Mouse (Mus musculus) heart, embryonic 12.5 days (tissue): Measurements from ENCODE around the gene Slc5a2. TPM values are rescaled to one million over a fixed set of nuclear protein-coding genes. Genes with fewer than 3 reads are reported as not detected.

ENCODE experiments used
- ATAC-seq: fragments of 200-750 bp; cut with Nextera tagmentation; 2 replicates; pipeline ENCODE4 v1.8.0; 2017; ENCODE audit warnings: moderate TSS enrichment, moderate library complexity; ENCODE audit not compliant: insufficient number of reproducible peaks, low FRiP score
- H3K27ac ChIP-seq: fragments of 300-500 bp; sonication (generic); 2 replicates; pipeline ENCODE4 v1.5.1; 2016; ENCODE audit warnings: mild to moderate bottlenecking, moderate library complexity; ENCODE audit not compliant: poor library complexity, severe bottlenecking
- H3K27me3 ChIP-seq: fragments of 300-500 bp; sonication (generic); replicated peaks from 2 replicates; pipeline ENCODE4 v1.6.1; 2016; ENCODE audit warnings: mild to moderate bottlenecking, moderate library complexity
- H3K36me3 ChIP-seq: fragments of 300-500 bp; sonication (generic); 2 replicates; pipeline ENCODE4 v1.6.1; 2016; ENCODE audit warnings: mild to moderate bottlenecking, moderate library complexity
- H3K4me1 ChIP-seq: fragments of 300-500 bp; sonication (generic); replicated peaks from 2 replicates; pipeline ENCODE4 v1.6.1; 2016; ENCODE audit warnings: mild to moderate bottlenecking
- H3K4me2 ChIP-seq: fragments of 300-500 bp; sonication (generic); 2 replicates; pipeline ENCODE4 v1.6.1; 2016; ENCODE audit warnings: mild to moderate bottlenecking, moderate library complexity
- H3K4me3 ChIP-seq: fragments of 300-500 bp; sonication (generic); 2 replicates; pipeline ENCODE4 v1.5.1; 2016; ENCODE audit warnings: mild to moderate bottlenecking
- H3K9ac ChIP-seq: fragments of 300-500 bp; sonication (generic); 2 replicates; pipeline ENCODE4 v1.6.1; 2016; ENCODE audit warnings: mild to moderate bottlenecking, moderate library complexity
- H3K9me3 ChIP-seq: fragments of 300-500 bp; sonication (generic); replicated peaks from 2 replicates; pipeline ENCODE4 v1.6.1; 2016; ENCODE audit warnings: mild to moderate bottlenecking, moderate library complexity
- WGBS: fragments of 180-500 bp; shearing (Covaris S2); methylation state at CpG from one replicate; pipeline ENCODE4 v1.1.7; 2016; 5-methylcytosine and 5-hydroxymethylcytosine counted together
- polyA plus RNA-seq: library from polyadenylated mRNA; unstranded; fragments of >200 nt; fragmentation: Nextera tagmentation; extraction: Ambion mirVana; gene quantifications from 2 replicates; pipeline ENCODE4 v1.2.1, GENCODE M21; 2016

Slc5a2 gene
- polyA plus RNA-seq, 1 experiment from 2014 or later = 0.11 TPM

DNA sequence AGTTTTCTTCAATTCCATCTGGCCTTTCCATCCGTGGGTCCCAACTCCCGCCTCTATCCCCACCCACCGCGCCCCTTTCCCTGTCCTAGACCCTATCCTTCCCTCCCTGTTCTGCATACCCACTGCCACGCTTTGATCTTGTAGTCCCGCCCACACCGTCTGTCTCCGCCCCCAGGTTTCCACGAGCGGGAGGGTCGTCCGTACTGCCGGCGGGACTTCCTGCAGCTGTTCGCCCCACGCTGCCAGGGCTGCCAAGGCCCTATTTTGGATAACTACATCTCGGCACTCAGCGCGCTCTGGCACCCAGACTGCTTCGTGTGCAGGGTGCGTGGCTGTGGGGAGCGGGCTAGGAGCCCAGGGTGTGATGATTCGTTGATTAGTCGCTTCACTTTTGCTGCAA, 12.8 kb upstream of the Slc5a2 start:
- WGBS = 33% methylated on average over 24 of the region's 24 CpGs
- Histone ChIP-seq H3K9ac (no peak overlapping the region), H3K4me3 (no peak overlapping the region), H3K27ac (no peak overlapping the region), H3K4me1 (peaks cover 59% of the 10 kb centered on the region), H3K4me2 (no peak overlapping the region), H3K27me3 (no peaks in the 10 kb centered on the region), H3K9me3 (no peaks in the 10 kb centered on the region), H3K36me3 (peaks cover 61% of the 10 kb centered on the region)
- ATAC-seq = no peak

DNA sequence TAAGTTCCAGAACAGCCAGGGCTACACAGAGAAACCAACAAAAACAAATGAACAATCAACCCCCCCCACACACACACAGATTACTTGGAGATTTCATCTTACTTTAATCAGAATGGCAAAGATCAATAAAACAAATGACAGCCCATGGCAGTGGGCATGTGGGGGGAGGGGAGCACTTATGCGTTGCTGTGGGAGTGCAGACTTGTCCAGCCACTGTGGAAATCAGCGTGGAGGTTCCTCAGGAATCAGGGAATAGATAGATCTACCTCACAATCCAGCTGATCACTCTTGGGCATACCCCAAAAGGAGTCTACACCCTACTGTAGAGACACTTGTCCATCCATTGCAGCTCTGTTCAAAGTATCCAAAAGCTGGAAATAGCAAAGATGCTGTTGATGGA, 10.5 kb upstream of the Slc5a2 start:
- peaks cover 43% of the 10 kb centered on the region for H3K36me3 ChIP-seq
- no peak overlapping the region for H3K27ac ChIP-seq
- WGBS = 52% methylated on average over 2 of the region's 2 CpGs
- no peak overlapping the region for H3K4me2 ChIP-seq
- ATAC-seq = no peak
- no peak overlapping the region for H3K4me3 ChIP-seq
- H3K27me3 ChIP-seq = no peaks in the 10 kb centered on the region
- no peaks in the 10 kb centered on the region for H3K9me3 ChIP-seq
- H3K4me1 ChIP-seq = peaks cover 45% of the 10 kb centered on the region
- no peak overlapping the region for H3K9ac ChIP-seq

DNA sequence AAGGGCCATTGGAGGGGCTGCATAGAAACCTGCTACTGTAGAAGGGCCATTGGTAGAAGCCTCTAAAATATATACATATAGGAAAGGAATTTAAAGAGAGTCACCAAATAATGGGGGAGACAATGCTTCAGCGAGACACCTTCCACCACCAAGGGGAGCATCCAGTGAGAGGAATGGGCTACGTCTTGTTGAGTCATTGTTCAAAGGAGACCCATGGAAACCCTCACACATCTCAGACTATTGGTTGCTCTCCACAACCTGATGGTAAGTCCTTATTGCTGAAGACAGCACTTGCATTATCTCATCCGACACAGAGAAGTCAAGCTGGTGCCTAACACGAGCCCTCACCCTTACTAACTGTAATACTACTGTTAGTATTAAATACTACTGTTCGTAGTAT, 9.7 kb upstream of the Slc5a2 start:
- peaks cover 35% of the 10 kb centered on the region for H3K36me3 ChIP-seq
- H3K27ac ChIP-seq = no peak overlapping the region
- H3K4me2 ChIP-seq = no peak overlapping the region
- no peak overlapping the region for H3K9ac ChIP-seq
- peaks cover 38% of the 10 kb centered on the region for H3K4me1 ChIP-seq
- H3K4me3 ChIP-seq = no peak overlapping the region
- no peak for ATAC-seq
- H3K9me3 ChIP-seq = no peaks in the 10 kb centered on the region
- no peaks in the 10 kb centered on the region for H3K27me3 ChIP-seq
- WGBS = 83% methylated on average over 5 of the region's 5 CpGs

DNA sequence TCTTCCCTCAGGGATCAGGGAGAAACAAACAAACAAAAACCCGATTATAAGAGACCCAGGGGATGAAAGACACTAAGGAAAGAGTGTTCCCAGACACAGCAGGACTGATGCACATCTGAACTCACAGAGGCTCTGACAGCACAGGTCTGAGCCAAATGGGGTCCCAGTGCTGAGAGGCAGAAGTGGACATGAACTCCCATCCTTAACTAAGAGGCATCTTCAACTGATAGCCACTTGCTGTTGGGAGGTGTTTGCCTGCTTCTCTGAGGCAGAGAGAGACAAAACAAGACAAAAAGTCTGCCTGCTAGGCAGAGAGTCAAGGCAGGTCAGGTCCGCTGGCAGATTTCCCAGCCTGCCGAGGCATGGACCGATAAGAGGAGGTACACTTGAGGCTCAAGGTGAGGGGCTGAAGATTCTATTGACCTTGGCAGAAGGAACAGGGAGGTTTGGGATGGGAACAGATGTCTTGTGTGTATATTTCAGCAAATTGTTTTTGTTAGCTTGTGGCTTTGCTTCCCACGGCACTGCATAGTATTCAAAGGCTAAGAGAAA, 8.6 kb upstream of the Slc5a2 start:
- Histone ChIP-seq H3K4me3 (no peak overlapping the region), H3K4me2 (peak overlapping the region; percentile 28; the same call in 1 of the 2 replicates), H3K27ac (peak overlapping the region; percentile 17; the same call in 1 of the 2 replicates), H3K36me3 (peaks cover 25% of the 10 kb centered on the region), H3K9ac (no peak overlapping the region), H3K27me3 (no peaks in the 10 kb centered on the region), H3K9me3 (no peaks in the 10 kb centered on the region), H3K4me1 (peaks cover 34% of the 10 kb centered on the region)
- no peak; the same call in 1 of the 2 replicates for ATAC-seq
- WGBS = 28% methylated on average over 5 of the region's 5 CpGs

DNA sequence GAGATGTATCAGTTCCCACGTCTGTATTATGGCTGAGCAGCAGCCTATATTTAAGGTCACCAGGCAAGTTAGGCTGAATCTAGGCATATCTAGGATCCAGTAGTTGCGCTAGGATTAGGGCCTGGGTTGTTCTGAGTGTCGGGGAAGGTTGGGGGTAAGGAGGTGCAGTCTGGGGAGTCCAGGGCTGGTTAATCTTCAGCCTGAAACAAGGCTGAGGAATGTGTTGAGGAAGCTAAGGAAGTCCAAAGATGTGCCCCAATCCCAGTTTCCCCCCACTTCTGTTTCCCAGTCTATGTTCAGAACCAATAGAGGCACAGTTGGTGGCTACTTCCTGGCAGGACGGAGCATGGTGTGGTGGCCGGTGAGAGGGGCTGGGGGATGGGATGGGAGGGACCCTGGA, 599 bp downstream of the Slc5a2 start:
- H3K4me1 ChIP-seq = peaks cover 9% of the 10 kb centered on the region
- H3K4me2 ChIP-seq = no peak overlapping the region
- no peak for ATAC-seq
- H3K36me3 ChIP-seq = peaks cover 3% of the 10 kb centered on the region; the same call in 1 of the 2 replicates
- H3K27ac ChIP-seq = no peak overlapping the region
- H3K27me3 ChIP-seq = 0 out of 2 replicates have a peak, but pooled peaks cover 3% of the 10 kb centered on the region
- no peak overlapping the region for H3K4me3 ChIP-seq
- 71% methylated on average over 5 of the region's 5 CpGs for WGBS
- H3K9me3 ChIP-seq = no peaks in the 10 kb centered on the region
- no peak overlapping the region for H3K9ac ChIP-seq

DNA sequence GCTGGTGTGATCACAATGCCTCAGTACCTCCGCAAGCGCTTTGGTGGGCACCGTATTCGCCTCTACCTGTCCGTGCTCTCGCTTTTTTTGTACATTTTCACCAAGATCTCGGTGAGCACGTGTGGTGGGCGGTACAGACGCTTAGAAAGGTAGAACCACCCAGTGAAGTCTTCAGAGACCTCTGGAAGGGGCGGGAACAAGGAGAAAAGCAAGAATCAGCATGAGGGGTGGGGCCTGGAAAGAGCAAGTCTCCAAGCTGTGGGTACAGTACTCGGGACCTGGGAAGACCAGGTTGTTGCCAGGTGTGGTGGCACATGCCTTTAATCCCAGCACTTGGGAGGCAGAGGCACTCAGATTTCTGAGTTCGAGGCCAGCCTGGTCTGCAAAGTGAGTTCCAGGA, 1.9 kb downstream of the Slc5a2 start:
- peaks cover 9% of the 10 kb centered on the region for H3K4me1 ChIP-seq
- H3K9me3 ChIP-seq = no peaks in the 10 kb centered on the region
- 0 out of 2 replicates have a peak, but pooled peaks cover 3% of the 10 kb centered on the region for H3K27me3 ChIP-seq
- H3K4me3 ChIP-seq = no peak overlapping the region
- H3K36me3 ChIP-seq = peaks cover 16% of the 10 kb centered on the region
- 60% methylated on average over 13 of the region's 13 CpGs for WGBS
- no peak overlapping the region for H3K9ac ChIP-seq
- no peak for ATAC-seq
- H3K4me2 ChIP-seq = no peak overlapping the region
- H3K27ac ChIP-seq = no peak overlapping the region

DNA sequence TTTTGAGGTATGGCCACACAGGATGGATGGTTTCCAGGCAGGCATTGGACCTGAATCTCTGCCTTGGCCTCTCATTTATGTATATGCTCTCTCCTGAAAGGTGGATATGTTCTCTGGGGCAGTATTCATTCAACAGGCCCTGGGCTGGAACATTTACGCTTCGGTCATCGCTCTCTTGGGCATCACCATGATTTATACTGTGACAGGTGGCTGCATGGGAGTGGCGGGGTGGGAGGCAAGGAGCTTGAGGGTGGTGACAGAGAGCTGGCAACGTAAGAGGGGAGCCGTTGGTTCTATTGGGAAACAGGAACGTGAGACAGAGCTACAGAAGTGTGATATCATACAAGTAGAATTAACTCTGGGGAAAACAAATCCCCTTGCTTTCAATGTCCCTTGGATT, 2.4 kb downstream of the Slc5a2 start:
- H3K9ac ChIP-seq = no peak overlapping the region
- H3K36me3 ChIP-seq = peaks cover 19% of the 10 kb centered on the region
- H3K4me2 ChIP-seq = no peak overlapping the region
- WGBS = 85% methylated on average over 7 of the region's 7 CpGs
- H3K4me1 ChIP-seq = peaks cover 9% of the 10 kb centered on the region
- no peak overlapping the region for H3K4me3 ChIP-seq
- 0 out of 2 replicates have a peak, but pooled peaks cover 3% of the 10 kb centered on the region for H3K27me3 ChIP-seq
- H3K9me3 ChIP-seq = no peaks in the 10 kb centered on the region
- no peak overlapping the region for H3K27ac ChIP-seq
- no peak for ATAC-seq

DNA sequence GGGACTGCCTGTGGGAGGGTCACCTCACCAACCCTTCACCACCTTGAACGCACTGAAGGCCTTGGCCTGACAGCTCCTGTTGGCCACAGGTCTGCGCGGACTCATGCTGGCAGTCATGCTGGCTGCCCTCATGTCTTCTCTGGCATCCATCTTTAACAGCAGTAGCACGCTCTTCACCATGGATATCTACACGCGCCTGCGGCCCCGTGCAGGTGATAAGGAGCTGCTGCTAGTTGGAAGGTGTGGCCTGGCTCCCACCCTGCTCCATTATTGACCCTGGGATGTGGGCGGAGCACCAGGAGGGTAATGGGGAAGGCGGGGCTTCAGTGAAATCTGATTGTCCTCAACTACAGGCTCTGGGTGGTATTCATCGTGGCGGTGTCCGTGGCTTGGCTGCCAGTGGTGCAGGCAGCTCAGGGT, 5.0 kb downstream of the Slc5a2 start:
- Histone ChIP-seq H3K36me3 (peaks cover 45% of the 10 kb centered on the region), H3K4me1 (peaks cover 9% of the 10 kb centered on the region), H3K27ac (no peak overlapping the region), H3K4me3 (no peak overlapping the region), H3K4me2 (peak overlapping the region; percentile 27), H3K27me3 (0 out of 2 replicates have a peak, but pooled peaks cover 3% of the 10 kb centered on the region), H3K9me3 (no peaks in the 10 kb centered on the region), H3K9ac (no peak overlapping the region)
- peak; percentile 86 for ATAC-seq
- WGBS = 26% methylated on average over 13 of the region's 13 CpGs

DNA sequence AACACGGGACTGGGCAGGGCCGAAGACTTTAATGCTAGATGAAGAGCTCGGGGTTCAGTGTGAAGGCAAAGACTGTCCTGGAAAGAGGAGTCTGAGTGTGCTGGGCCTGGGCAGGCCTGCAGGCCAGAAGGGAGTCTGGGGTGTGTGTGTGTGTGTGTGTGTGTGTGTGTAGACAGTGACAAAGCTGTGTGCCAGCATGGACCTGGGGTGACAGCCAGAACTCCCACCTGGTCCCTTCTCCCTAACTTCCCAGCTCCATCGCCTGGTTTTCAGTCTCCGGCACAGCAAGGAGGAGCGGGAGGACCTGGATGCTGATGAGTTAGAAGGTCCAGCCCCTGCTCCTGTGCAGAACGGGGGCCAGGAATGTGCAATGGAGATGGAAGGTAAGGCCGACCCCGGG, 6.0 kb downstream of the Slc5a2 start:
- Histone ChIP-seq H3K27ac (no peak overlapping the region), H3K4me1 (peaks cover 9% of the 10 kb centered on the region), H3K4me3 (no peak overlapping the region), H3K4me2 (no peak overlapping the region), H3K9ac (no peak overlapping the region), H3K27me3 (no peaks in the 10 kb centered on the region), H3K9me3 (no peaks in the 10 kb centered on the region), H3K36me3 (peaks cover 55% of the 10 kb centered on the region)
- no peak for ATAC-seq
- WGBS = 91% methylated on average over 9 of the region's 9 CpGs

DNA sequence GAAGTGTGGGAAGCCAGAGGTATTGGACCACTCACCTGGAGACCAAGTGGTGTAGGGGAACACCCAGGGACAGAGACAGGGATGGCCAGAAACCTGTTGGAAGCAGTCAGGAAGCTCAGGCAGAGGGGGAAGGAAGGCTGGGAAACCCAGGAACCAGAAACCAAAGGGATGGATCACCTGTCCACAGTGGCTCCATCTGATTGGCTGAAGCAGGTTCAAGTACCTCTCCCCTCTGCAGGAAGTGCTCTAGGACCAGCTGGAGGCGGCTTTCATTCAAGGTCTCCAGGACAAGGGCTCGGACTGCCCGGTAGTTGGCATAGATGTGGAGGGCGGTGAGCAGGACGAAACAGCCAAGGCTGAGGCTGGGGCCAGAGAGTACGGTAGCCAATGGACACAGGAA, 10.6 kb downstream of the Slc5a2 start:
- Histone ChIP-seq H3K9me3 (no peaks in the 10 kb centered on the region), H3K4me1 (no peaks in the 10 kb centered on the region), H3K27ac (no peak overlapping the region), H3K27me3 (no peaks in the 10 kb centered on the region), H3K36me3 (peaks cover 81% of the 10 kb centered on the region), H3K9ac (no peak overlapping the region), H3K4me3 (no peak overlapping the region), H3K4me2 (no peak overlapping the region)
- 94% methylated on average over 6 of the region's 6 CpGs for WGBS
- ATAC-seq = no peak

DNA sequence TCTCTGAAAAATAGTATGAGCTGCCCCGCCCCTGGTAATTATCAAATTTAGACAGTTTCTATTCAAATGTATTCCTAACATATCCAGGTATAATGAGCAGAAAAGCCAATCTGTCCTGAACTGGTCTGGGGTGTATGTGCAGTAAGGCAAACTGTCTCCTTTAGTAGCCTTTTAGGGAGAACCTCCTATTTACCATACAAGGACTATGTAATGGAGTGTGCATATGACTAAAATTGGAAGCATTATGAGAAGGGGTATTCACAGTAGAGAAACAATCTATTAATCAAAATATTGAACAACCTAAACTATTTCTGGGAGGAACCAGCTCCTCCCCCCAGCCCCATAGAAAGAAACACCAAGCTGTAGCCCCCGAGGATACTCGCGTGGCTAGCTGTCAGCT, 14.3 kb downstream of the Slc5a2 start:
- 93% methylated on average over 4 of the region's 4 CpGs for WGBS
- Histone ChIP-seq H3K4me3 (no peak overlapping the region), H3K4me2 (no peak overlapping the region), H3K27ac (no peak overlapping the region), H3K9me3 (no peaks in the 10 kb centered on the region), H3K36me3 (peaks cover 51% of the 10 kb centered on the region), H3K27me3 (no peaks in the 10 kb centered on the region), H3K4me1 (peaks cover 10% of the 10 kb centered on the region), H3K9ac (no peak overlapping the region)
- no peak for ATAC-seq

DNA sequence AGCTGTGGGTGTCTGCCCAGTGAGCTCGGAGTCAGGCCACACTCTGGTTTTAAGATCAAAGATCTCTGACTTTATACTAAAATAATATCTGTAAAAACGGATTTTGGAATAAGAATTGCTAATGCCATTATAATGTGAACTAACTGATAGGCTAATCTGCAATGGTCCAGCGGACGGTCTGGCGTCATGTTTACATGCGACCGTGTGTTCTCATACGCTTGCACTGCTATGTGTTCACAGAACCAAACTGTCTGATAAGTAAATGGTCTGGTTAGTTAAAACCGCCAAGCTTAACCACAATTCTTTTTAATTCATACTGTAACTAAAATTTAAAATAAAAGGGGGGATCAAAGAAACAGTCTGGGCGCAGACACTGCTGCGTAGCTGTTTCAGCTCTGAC, 16.3 kb downstream of the Slc5a2 start:
- no peak for ATAC-seq
- 72% methylated on average over 11 of the region's 11 CpGs for WGBS
- Histone ChIP-seq H3K27me3 (no peaks in the 10 kb centered on the region), H3K4me3 (no peak overlapping the region), H3K4me1 (peaks cover 10% of the 10 kb centered on the region), H3K27ac (no peak overlapping the region), H3K4me2 (no peak overlapping the region), H3K36me3 (peaks cover 36% of the 10 kb centered on the region), H3K9me3 (no peaks in the 10 kb centered on the region), H3K9ac (no peak overlapping the region)
